Mouse (Mus musculus) layer of hippocampus, postnatal 14 days (tissue): ENCODE results near the gene Noc3l. TPM values are rescaled to one million over a fixed set of nuclear protein-coding genes. Genes with fewer than 3 reads are reported as not detected.

Source experiments
- DNase-seq, 2 experiments: peaks; one replicate each; pipeline ENCODE4 v3.0.0; 2021 to 2022; ENCODE audit warnings: low spot score in 2 of 2, mixed read lengths in 1 of 2
- long read RNA-seq, 2 experiments: library from polyadenylated mRNA; stranded (forward); transcript quantifications; one replicate each; pipeline ENCODE4 v2.0.0; 2021
- total RNA-seq, 2 experiments: library from RNA; stranded (reverse); gene quantifications; 2 replicates each; pipeline ENCODE4 v1.2.3; 2021

Gene Noc3l
- 10 to 100 TPM; 12.2 to 13.1 TPM for total RNA-seq
- long read RNA-seq, experiment 1, partial matches to known transcripts = 0 of 4 reads
- long read RNA-seq, experiment 1, other reads (novel, unspliced or antisense) = 0 of 4 reads
- long read RNA-seq, experiment 2, partial matches to known transcripts = 1 of 6 reads
- long read RNA-seq, experiment 2, other reads (novel, unspliced or antisense) = 1 of 6 reads

DNA sequence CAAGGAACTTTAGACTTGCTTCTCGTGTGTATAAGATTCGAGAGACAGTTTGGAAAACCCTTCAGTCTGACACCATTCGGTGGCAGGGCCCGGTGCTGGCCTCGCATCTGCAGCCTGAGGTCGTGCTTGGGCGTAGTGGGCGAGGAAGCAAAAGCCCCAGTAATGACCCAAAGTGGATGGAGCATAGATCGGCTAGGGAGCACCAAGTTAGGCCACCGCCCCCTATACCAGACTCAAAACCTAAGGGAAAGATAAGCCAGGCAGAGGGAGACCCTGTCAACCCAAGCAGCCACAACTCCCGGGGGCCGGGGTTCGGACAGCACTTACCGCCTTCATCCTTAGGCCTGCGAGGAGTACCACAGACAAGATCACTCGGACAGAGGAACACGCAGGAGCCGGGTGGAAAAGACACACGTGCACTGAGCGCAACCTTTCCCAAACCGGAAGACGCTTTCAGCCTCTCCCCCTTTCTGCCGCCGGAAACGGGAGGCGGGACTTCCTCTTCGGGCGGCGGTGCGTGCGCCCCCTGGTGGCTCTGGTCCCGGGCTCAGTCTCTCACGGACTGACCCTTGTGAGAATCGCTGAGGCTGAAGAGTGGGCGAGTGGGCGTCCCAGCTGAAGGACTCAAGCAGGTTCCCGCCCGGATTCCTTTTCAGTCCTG, at the start of gene Noc3l:
Gene Noc3l, minus strand, starts transcription at position 472 of the 661 bp plus-strand sequence.
- DNase-seq = peak; percentile 94

- DNase-seq = no peak
These were observed 43.5 kb upstream of the Noc3l start for GRCm38 (mm10) chr19:38862523-38862922.

DNA sequence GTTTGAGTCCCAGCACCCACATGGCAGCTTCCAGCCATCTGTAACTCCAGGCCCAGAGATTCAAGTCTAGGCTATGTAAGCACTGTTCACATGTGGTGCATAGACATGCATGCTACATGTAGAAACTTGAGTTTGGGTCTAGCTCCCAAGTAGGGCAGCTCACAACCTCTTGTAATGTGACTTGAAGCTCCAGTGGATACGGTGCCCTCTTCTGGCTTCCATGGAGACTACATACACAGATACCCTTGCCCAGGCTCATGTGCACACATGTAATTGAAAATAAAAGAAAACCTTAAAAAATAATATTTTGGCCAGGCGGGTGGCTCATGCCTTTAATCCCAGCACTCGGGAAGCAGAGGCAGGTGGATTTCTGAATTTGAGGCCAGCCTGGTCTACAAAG, 39.2 kb upstream of the Noc3l start:
- DNase-seq = no peak

- no peak for DNase-seq
These were observed 27.3 kb upstream of the Noc3l start for GRCm38 (mm10) chr19:38846373-38846772.

DNA sequence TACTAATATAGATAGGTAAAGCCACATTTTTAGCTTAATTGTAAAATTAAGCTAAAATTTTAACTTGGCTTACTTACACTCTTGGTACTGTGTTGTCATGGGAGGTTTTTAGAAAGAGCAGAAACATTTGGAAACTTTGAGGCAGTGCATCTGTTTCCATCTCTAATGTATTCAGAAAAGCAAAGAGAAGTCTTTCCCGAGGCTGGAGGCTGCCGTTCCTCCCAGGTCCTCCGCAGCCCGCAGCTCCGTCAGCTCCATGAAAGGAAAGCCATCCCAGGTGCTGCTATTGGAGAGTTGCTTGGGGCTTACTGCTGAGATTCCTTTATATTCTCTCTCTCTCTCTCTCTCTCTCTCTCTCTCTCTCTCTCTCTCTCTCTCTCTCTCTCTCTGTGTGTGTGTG, 25.8 kb upstream of the Noc3l start:
- no peak for DNase-seq

GRCm38 (mm10) chr19:38837171-38837641, 18.2 kb upstream of the Noc3l start:
- DNase-seq = peak; percentile 49 to 54

- DNase-seq = peak; percentile 84 to 89
These were observed 17.6 kb upstream of the Noc3l start, which contains the start of gene Tbc1d12 for GRCm38 (mm10) chr19:38836438-38837170. Gene Tbc1d12, plus strand, starts transcription at chr19:38836579.

- no peak for DNase-seq
These were observed 17.0 kb upstream of the Noc3l start for GRCm38 (mm10) chr19:38836084-38836437.

DNA sequence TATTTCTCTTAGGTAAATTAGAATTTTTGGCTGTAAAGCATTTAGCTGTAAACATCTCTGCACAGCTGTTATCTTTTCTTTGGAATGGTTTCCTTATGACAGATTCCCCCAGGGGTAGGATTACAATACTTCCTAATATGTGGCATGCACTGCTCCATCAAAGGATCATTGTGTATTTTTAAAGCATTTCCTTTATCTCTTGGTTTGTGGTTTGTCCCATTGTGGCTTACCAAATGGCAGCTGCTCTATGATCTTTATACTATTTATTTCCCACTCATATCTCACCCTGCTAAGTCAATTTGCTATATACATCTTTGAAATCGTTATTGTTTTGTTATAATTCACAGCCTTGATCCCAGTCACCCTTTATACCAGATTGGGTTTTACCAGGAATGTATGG, 14.2 kb upstream of the Noc3l start:
- no peak for DNase-seq

DNA sequence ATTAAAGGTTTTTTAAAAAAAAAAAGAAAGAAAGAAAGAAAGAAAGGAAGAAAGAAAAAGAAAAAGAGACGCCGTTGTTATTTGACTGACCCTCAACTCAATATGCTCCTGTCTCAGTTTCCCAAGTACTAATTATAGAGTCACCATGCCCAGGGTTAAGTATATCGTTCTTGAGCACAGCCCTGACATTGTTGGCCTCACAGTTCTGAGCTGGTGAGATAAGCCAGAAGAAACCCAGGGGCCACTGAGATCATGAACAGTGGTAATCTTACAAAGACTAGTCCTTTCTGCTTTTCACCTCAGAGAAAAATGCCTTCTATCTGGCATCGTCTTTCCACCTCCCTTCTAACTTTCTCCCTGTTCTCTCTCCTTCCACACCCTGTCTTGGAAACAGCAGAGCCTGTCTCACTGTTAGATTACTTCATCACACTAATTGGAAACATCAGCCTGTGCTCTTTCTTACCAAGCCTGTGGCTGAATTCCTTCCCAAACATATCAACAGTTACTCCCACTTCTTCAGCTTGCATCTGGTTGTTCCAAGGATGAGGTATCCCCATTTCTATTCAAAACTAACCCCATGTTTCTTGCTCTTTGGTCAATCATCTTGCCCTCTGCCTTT, 1.3 kb upstream of the Noc3l start:
- no peak for DNase-seq

GRCm38 (mm10) chr19:38819427-38819802, 378 bp upstream of the Noc3l start:
- DNase-seq = no peak

- DNase-seq = no peak
These were observed 846 bp downstream of the Noc3l start for GRCm38 (mm10) chr19:38818191-38818590.

- peak; percentile 10 to 24 for DNase-seq
These were observed 20.2 kb downstream of the Noc3l start for GRCm38 (mm10) chr19:38798801-38799200.

DNA sequence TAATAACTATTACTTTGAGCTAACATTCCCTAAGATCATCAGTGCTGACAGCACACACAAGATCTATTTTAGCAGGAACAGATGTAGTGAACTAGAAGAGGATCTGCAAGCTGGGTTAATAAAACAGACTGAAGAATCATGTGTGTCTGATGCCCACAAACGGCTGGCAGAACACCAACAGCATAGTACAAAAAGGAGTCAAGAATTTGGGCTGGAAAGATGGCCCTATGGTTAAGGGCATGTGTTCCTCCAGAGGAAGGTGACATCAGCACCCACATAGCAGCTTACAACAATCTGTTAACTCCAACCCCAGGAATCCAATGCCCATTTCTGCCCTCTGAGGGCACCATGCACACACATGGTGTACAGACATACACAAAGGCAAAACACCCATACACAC, 20.7 kb downstream of the Noc3l start:
- peak; percentile 36 to 71 for DNase-seq

GRCm38 (mm10) chr19:38796546-38796945, 22.5 kb downstream of the Noc3l start:
- no peak for DNase-seq

DNA sequence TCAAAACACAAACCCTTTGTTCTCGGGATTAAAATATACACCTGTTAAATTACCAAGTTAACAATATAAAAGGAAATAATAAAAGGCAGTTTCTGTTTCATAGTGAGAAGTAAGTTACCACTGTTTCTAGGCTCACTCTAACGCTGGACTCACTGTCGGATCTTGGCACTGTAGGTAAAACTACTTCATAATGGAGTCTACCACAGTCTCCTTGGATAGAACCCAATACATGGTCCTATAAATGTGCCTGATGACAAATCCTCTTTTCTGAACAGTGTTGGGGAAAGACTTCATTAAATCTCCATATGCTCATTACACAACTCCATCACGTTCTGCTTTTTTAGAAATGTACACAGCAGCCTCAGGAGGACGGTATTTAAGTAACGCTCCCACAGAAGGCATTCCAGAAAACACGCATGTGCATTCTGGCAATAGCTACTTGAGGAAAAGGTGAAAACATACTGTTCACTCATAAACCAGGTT, 25.4 kb downstream of the Noc3l start:
- DNase-seq = no peak

GRCm38 (mm10) chr19:38787756-38788155, 31.3 kb downstream of the Noc3l start:
- peak in 1 of 2 experiments; percentile 33 for DNase-seq

- no peak for DNase-seq
These were observed 35.5 kb downstream of the Noc3l start for GRCm38 (mm10) chr19:38783542-38783941.

GRCm38 (mm10) chr19:38778805-38779204, 40.2 kb downstream of the Noc3l start:
- DNase-seq = peak; percentile 36 to 74

DNA sequence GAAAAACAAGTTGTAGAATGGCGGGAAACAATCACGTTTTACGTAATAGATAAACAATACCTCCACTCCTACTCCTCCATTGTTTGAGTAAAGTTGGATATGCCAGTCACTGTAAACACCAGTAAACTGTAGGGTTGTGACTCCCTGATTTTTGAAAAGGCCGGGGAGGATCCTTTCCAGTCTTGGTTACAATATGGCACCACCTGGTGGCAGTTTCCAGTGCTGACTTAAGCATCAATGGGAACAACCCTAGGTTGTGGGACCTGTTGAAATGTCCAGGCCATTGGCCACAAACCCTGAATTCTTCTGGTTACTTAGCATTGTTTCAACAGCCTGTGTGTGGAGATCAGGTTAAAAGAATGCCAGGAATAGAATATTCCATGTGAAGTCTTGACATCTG, 43.5 kb downstream of the Noc3l start:
- DNase-seq = peak; percentile 11 to 41

DNA sequence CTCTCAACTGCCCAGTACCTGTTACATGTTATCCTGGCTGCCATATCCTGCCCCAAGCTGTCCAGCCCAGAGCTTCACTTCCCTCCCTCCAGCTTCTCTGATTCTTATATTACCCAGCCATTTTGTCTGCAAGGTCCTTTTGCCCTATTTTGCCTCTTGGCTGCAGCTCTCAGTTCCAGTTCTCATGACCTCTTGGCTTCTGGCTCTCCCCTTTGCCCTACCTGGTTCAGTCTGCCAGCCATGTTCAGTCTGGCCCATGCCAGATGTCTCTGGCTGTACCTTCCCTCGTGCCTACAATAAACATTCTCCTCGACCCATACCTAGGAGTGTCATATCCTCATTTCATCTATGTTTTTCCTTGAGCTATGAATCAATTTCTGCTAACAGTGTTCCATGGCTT, 52.7 kb downstream of the Noc3l start:
- DNase-seq = no peak

- no peak for DNase-seq
These were observed 58.6 kb downstream of the Noc3l start for GRCm38 (mm10) chr19:38760441-38760840.
